Mouse (Mus musculus): ENCODE measurements around the gene Fig4. TPM values are rescaled to one million over a fixed set of nuclear protein-coding genes. Genes with fewer than 3 reads are reported as not detected.

The Fig4 gene
- 10 to 100 TPM; 34.2 to 38.7 TPM for total RNA-seq (2021)

GRCm38 (mm10) chr10:41302689-41303431 lies at the start of gene Fig4:
Gene Fig4, minus strand, starts transcription at chr10:41303260.
- DNase-seq, result peak; percentile 90 to 92
- intact Hi-C loops (cut with DNase I), result loop anchor here (10.0 kb wide), 2 partner anchors 102 to 202 kb away; no protein-coding TSS in a partner anchor

DNA sequence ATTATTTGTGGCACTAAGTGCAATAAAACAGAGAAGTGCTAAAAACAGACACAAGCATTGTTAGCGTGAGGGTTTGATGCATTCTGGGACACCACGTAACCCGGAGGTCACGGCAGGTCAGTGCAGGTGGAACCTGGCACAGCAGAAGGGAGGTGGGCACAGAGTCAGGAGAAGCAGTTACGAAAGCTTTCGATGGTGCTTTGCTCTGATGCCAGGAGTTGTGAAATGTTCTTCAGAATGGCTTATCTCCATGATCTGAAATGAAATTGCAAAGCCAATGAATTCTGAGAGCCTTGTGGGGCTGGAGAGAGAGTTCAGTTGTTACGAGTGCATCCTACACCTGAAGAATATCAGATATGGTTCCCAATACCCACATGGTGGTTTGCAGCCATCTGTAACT lies 38.3 kb upstream of the Fig4 start:
- intact Hi-C loops (cut with DNase I), result no loop called here
- no peak for DNase-seq

- intact Hi-C loops (cut with DNase I), result no loop called here
- peak; percentile 5 to 6 for DNase-seq
These were observed 29.5 kb upstream of the Fig4 start for GRCm38 (mm10) chr10:41332533-41333043.

GRCm38 (mm10) chr10:41315866-41316265 lies 12.8 kb upstream of the Fig4 start:
- DNase-seq, result no peak
- intact Hi-C loops (cut with DNase I), result no loop called here

DNA sequence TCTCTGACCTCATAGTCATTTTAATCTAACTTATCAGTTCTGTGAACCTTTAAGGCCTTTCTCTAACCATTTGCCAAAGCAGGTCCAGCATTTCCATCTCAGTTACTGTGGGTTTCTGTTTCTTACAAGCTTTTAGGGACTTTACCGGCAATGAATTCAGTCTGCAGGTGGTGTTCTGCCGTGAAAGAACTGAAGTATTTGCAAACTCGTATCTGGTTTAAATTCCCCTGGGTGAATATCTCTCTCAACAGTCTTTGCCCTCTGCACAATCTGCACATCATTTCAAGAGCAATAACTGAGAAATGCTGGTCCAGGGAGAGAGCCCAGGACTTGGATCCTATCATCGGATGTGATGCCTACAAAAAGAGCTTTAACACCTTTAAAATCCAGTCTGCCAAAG lies 5.1 kb upstream of the Fig4 start:
- intact Hi-C loops (cut with DNase I), result loop anchor here (10.0 kb wide), 2 partner anchors 97 to 197 kb away; no protein-coding TSS in a partner anchor
- no peak for DNase-seq

DNA sequence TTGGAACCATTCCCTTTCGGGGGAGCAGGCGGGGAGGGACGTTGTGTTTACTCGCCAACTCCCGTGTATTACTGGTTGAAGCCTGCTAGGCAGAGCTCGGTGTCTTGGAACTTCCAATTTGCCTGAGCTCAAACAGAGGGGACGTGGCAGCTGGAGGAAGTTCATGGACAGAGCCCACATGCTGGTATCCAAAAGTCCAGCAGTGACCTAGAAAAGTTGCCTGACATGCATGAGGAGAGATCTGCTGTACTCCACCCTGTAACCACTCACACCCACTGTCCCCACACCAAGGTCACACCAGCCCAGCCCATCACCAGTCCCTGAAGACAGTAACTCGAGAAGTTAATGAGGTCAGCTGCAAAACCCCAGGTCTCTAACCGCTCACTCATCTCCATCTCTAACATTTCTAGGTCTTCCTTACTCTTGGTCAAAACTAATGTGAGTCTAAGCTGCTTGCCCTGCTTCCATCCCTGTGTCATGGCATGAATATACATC lies 1.9 kb upstream of the Fig4 start:
- intact Hi-C loops (cut with DNase I), result loop anchor here (10.0 kb wide), 2 partner anchors 100 to 200 kb away; no protein-coding TSS in a partner anchor
- no peak for DNase-seq

GRCm38 (mm10) chr10:41303639-41304444 lies 782 bp upstream of the Fig4 start, which contains the start of gene Ak9:
Gene Ak9, plus strand, starts transcription at chr10:41303980.
- DNase-seq, result peak; percentile 87 to 88
- intact Hi-C loops (cut with DNase I), result loop anchor here (10.0 kb wide), 2 partner anchors 101 to 201 kb away; no protein-coding TSS in a partner anchor

DNA sequence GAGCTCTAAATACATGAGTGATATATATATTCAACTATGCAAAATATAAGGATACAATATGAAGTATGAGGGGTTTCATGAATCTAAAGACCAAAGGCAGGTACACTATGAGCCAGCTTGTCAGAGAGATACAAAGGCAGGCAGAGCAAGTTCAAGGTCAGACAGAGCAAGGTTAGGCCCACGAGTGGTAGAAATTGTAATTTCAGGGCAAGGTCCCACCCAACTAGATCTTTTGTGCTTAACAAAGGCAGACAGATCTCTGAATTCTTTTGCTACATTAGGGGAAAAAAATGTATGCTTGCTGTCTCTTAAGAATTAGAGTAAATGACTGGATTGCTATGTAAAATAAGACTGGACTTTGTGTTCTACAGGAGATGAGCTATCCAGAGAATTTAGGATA lies 2.9 kb downstream of the Fig4 start:
- intact Hi-C loops (cut with DNase I), result loop anchor here (10.0 kb wide), 2 partner anchors 105 to 205 kb away; no protein-coding TSS in a partner anchor
- DNase-seq, result no peak

- intact Hi-C loops (cut with DNase I), result no loop called here
- DNase-seq, result no peak
These were observed 7.9 kb downstream of the Fig4 start for GRCm38 (mm10) chr10:41295145-41295544.

DNA sequence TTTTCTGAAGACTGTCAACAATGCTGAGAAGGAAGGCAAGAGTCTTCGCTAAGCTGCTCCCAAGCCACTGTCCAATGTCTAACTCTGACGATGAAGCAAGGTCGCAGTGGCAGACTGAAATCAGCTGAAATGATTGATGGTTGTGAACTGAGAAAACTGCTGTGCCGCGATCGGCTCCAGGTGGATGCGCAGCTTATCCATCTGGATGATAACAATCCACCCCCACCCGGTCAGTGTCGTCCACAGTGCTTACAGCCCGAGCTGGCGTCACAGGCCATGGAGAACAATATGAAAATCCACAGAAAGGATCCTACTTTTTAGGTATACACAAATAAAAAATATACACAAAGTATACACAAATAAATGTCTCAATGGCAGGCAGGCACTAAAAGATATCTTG lies 8.3 kb downstream of the Fig4 start:
- intact Hi-C loops (cut with DNase I), result no loop called here

GRCm38 (mm10) chr10:41293019-41293418 lies 10.0 kb downstream of the Fig4 start:
- intact Hi-C loops (cut with DNase I), result no loop called here
- peak; percentile 55 to 67 for DNase-seq

More for the DNA sequence above, 8.3 kb downstream of the Fig4 start:
- DNase-seq, result no peak

DNA sequence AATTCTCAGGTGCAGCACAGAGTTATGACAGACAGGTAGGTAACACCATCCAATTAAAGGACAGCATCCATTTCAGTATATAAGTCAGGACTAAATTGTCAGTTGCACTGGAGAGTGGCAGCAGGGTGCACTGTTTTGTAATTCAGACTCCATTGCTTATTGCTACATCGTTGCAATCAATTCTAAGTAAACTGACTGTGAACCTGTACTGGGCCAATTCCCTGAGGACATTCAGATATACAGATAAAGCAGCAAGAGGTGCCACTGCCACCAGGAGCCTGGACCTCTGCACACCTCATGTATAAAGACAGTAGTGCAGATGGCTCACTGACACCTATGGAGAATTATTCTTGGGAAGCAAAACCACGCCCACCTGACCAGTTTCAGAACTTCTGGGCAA lies 12.0 kb downstream of the Fig4 start:
- DNase-seq, result no peak
- intact Hi-C loops (cut with DNase I), result no loop called here

DNA sequence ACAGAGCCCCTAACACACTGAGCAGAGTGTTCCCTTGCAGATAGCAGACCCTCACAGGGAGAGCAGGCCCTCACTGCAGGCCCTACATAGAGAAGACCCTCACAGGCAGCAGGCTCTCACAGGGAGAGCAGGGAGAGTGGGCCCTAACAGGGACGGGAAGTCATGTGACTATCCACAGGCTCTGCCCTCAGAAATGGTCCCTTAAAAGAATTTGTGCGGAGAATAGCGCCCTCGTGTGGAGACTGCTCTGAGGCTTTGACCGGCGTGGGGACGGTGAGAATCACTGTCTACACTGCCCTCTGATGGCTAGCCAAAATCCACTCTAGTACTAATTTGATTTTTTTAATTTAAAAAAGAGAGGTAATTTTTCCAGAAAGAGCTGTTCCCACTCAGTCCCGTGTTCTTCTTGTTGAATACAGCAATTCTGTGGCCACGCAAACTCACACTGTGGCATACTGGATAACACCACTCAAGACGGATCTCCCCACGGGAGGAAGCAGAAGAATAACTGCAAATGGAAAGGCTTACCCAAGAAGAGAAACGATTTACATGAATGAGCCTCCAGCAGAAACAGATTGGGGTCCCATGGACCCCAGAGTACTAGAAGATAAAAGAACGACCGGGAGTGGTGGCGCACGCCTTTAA lies 14.2 kb downstream of the Fig4 start:
- peak; percentile 85 to 94 for DNase-seq
- intact Hi-C loops (cut with DNase I), result loop anchor here (1.0 kb wide), 1 partner anchor 285 kb away; no protein-coding TSS in a partner anchor

GRCm38 (mm10) chr10:41288074-41288473 lies 15.0 kb downstream of the Fig4 start:
- intact Hi-C loops (cut with DNase I), result loop anchor here (1.0 kb wide), 1 partner anchor 284 kb away; no protein-coding TSS in a partner anchor
- DNase-seq, result no peak

GRCm38 (mm10) chr10:41287618-41288017 lies 15.4 kb downstream of the Fig4 start:
- DNase-seq, result no peak
- intact Hi-C loops (cut with DNase I), result loop anchor here (1.0 kb wide), 1 partner anchor 283 kb away; no protein-coding TSS in a partner anchor

DNA sequence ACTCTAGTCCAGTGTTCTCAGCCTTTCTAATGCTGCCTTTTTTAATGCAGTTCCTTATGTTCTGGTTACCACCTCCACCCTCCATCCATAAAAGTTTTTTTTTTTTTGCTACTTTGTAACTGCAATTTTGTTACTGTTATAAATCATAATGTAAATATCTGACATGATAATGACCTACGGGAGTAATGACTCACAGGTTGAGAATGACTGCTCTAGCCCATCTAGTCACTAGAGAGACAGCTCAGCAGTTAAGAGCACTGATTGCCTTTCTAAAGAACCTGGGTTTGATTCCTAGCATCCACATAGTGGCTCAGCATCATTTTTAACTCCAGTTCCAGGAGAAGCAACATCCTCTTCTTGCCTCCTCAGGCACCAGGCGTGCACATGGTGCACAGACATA lies 21.0 kb downstream of the Fig4 start:
- DNase-seq, result no peak
- intact Hi-C loops (cut with DNase I), result no loop called here

DNA sequence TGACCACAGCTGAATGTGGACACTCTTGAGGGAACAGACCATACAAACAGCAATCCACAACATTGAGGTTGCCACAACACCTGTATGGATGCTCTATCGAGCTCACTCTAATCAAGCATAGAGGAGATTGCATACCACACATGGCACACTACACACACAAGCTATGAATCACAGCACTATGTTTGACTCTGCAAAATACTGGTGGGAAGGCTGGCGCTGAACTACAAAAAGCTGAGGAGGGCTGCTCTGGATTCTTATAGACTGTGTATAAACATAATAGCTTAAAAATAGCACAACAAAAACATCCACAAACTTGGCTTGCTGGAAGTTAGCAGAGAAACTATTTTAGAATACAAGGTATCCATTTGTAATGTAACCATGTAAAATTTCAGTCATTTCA lies 22.3 kb downstream of the Fig4 start:
- intact Hi-C loops (cut with DNase I), result no loop called here
- DNase-seq, result no peak

DNA sequence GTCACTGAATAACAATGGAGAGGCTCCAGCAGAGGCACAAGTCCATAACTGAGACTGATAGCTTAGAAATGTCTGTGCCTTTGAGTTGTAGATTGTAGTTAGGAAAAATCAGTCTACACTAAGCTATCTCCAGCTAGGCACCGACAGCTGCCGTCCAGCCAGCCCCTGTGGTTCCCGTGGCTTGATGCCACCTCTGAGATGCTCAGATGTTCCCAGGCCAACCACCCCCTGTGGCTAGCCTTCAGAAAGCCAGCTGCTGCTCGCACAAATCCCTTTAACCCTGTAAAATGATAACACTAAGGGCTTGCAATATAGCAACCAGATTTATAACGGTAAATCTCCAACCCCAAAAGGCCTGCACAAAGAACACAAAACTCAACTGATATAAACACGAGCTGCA lies 22.9 kb downstream of the Fig4 start:
- intact Hi-C loops (cut with DNase I), result no loop called here
- no peak for DNase-seq

DNA sequence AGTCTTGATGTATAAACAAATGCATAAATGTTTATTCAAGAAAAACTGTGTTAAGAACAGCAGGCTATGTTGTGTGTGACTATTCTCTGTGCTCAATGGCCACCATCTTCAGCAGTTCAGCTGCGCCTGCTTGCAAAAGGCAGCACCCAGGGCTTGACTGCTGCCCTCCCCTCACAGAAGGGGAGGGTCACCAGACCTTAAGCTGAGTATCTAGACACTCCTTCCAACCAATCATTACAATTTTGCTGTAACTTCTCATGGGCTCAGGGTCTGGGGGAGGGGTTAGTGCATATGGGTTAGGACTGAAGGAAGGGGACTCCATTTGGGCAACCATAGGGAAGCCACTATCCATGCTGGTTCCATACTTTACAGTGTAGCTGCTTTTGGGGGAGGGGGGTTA lies 24.3 kb downstream of the Fig4 start:
- intact Hi-C loops (cut with DNase I), result no loop called here
- DNase-seq, result no peak

- no peak for DNase-seq
- intact Hi-C loops (cut with DNase I), result loop anchor here (5.0 kb wide), 1 partner anchor 273 kb away; no protein-coding TSS in a partner anchor
These were observed 28.2 kb downstream of the Fig4 start for GRCm38 (mm10) chr10:41274871-41275270.

Measured in heart, postnatal 10 days (tissue).